Mouse (Mus musculus) large intestine, adult 2 months (tissue): Measurements from ENCODE around the gene Dhrs13. TPM values are rescaled to one million over a fixed set of nuclear protein-coding genes. Genes with fewer than 3 reads are reported as not detected.
"Not testable (repeated sequence)": the region's sequence is repeated elsewhere in the genome, so short reads cannot be mapped to it uniquely, and the experiment has no call there.

ENCODE experiments used
- DNase-seq: peaks from one replicate; pipeline ENCODE4 v3.0.0-alpha.2; 2012; ENCODE audit warnings: low read depth, low spot score
- WGBS: fragments of 180-500 bp; shearing (Covaris S2); methylation state at CpG from one replicate; pipeline ENCODE4 v1.1.7; 2018; 5-methylcytosine and 5-hydroxymethylcytosine counted together
- polyA plus RNA-seq: library from polyadenylated mRNA; depleted of rRNA; stranded (reverse); fragments of >200 nt; gene quantifications from 2 replicates; pipeline ENCODE4 v1.2.3, GENCODE M21; 2012

Gene Dhrs13
- polyA plus RNA-seq, 1 experiment, result 5.0 TPM

- WGBS, result 2% methylated on average over 53 of the region's 55 CpGs
- no peak for DNase-seq
Observed at GRCm38 (mm10) chr11:78037831-78038752, 6.0 kb downstream of the Dhrs13 start, which contains the start of gene Flot2. Gene Flot2 (plus strand): TSS chr11:78037931.

- WGBS, result 36% methylated on average over 2 of the region's 2 CpGs
- no peak for DNase-seq
Observed at GRCm38 (mm10) chr11:78040878-78041277, 8.8 kb downstream of the Dhrs13 start.

GRCm38 (mm10) chr11:78042290-78042870 lies 10.3 kb downstream of the Dhrs13 start:
- WGBS, result 91% methylated on average over 4 of the region's 4 CpGs
- not testable (repeated sequence) for DNase-seq

GRCm38 (mm10) chr11:78044758-78045251 lies 12.7 kb downstream of the Dhrs13 start:
- no peak for DNase-seq
- 20% methylated on average over 5 of the region's 5 CpGs for WGBS

- DNase-seq, result not testable (repeated sequence)
- 80% methylated on average over 4 of the region's 4 CpGs for WGBS
Observed at GRCm38 (mm10) chr11:78048637-78049036, 16.6 kb downstream of the Dhrs13 start.

- 90% methylated on average over 8 of the region's 8 CpGs for WGBS
- no peak for DNase-seq
Observed at GRCm38 (mm10) chr11:78053078-78053477, 21.0 kb downstream of the Dhrs13 start.

GRCm38 (mm10) chr11:78056946-78057345 lies 24.9 kb downstream of the Dhrs13 start:
- WGBS, result 82% methylated on average over 8 of the region's 8 CpGs
- no peak for DNase-seq

- no peak for DNase-seq
- 29% methylated on average over 9 of the region's 9 CpGs for WGBS
Observed at GRCm38 (mm10) chr11:78059833-78060757, 28.0 kb downstream of the Dhrs13 start.

GRCm38 (mm10) chr11:78062563-78062962 lies 30.5 kb downstream of the Dhrs13 start:
- WGBS, result 76% methylated on average over 1 of the region's 1 CpGs
- DNase-seq, result no peak

GRCm38 (mm10) chr11:78065906-78066305 lies 33.8 kb downstream of the Dhrs13 start:
- DNase-seq, result no peak
- 45% methylated on average over 2 of the region's 2 CpGs for WGBS

- no peak for DNase-seq
- 77% methylated on average over 2 of the region's 2 CpGs for WGBS
Observed at GRCm38 (mm10) chr11:78066641-78067040, 34.6 kb downstream of the Dhrs13 start.

- DNase-seq, result no peak
- WGBS, result 38% methylated on average over 5 of the region's 5 CpGs
Observed at GRCm38 (mm10) chr11:78067566-78067965, 35.5 kb downstream of the Dhrs13 start.

- 78% methylated on average over 5 of the region's 5 CpGs for WGBS
- DNase-seq, result no peak
Observed at GRCm38 (mm10) chr11:78069130-78069529, 37.0 kb downstream of the Dhrs13 start.

GRCm38 (mm10) chr11:78069646-78070045 lies 37.6 kb downstream of the Dhrs13 start:
- WGBS, result 85% methylated on average over 6 of the region's 6 CpGs

GRCm38 (mm10) chr11:78071938-78072337 lies 39.9 kb downstream of the Dhrs13 start:
- no peak for DNase-seq
- WGBS, result 86% methylated on average over 5 of the region's 5 CpGs

More at GRCm38 (mm10) chr11:78069646-78070045, 37.6 kb downstream of the Dhrs13 start:
- DNase-seq, result no peak

GRCm38 (mm10) chr11:78072425-78073130 lies 40.5 kb downstream of the Dhrs13 start:
- no peak for DNase-seq
- WGBS, result 27% methylated on average over 6 of the region's 6 CpGs

- WGBS, result 92% methylated on average over 9 of the region's 9 CpGs
- no peak for DNase-seq
Observed at GRCm38 (mm10) chr11:78073577-78074276, 41.6 kb downstream of the Dhrs13 start.

- WGBS, result 87% methylated on average over 2 of the region's 2 CpGs
- DNase-seq, result no peak
Observed at GRCm38 (mm10) chr11:78074277-78074652, 42.2 kb downstream of the Dhrs13 start.
